Mouse (Mus musculus) embryonic facial prominence, embryonic 12.5 days (tissue): Measurements from ENCODE around the gene Mthfsl. TPM values are rescaled to one million over a fixed set of nuclear protein-coding genes. Genes with fewer than 3 reads are reported as not detected.
"Not testable (repeated sequence)": the region's sequence is repeated elsewhere in the genome, so short reads cannot be mapped to it uniquely, and the experiment has no call there.

Experiments used
- ATAC-seq: fragments of 200-750 bp; cut with Nextera tagmentation; 2 replicates; pipeline ENCODE4 v1.8.0; 2017; ENCODE audit not compliant: insufficient number of reproducible peaks, insufficient read depth, low FRiP score, low TSS enrichment
- H3K27ac ChIP-seq: fragments of 300-500 bp; sonication (generic); 2 replicates; pipeline ENCODE4 v1.5.1; 2016; ENCODE audit warnings: mild to moderate bottlenecking
- H3K27me3 ChIP-seq: fragments of 300-500 bp; sonication (generic); 2 replicates; pipeline ENCODE4 v1.6.1; 2016; ENCODE audit warnings: mild to moderate bottlenecking, moderate library complexity
- H3K36me3 ChIP-seq: fragments of 300-500 bp; sonication (generic); 2 replicates; pipeline ENCODE4 v1.6.1; 2016; ENCODE audit warnings: mild to moderate bottlenecking
- H3K4me1 ChIP-seq: fragments of 300-500 bp; sonication (generic); 2 replicates; pipeline ENCODE4 v1.6.1; 2016
- H3K4me2 ChIP-seq: fragments of 300-500 bp; sonication (generic); replicated peaks from 2 replicates; pipeline ENCODE4 v1.6.1; 2016; ENCODE audit warnings: mild to moderate bottlenecking, moderate library complexity
- H3K4me3 ChIP-seq: fragments of 300-500 bp; sonication (generic); 2 replicates; pipeline ENCODE4 v1.5.1; 2016; ENCODE audit warnings: mild to moderate bottlenecking
- H3K9ac ChIP-seq: fragments of 300-500 bp; sonication (generic); 2 replicates; pipeline ENCODE4 v1.6.1; 2016; ENCODE audit warnings: mild to moderate bottlenecking, moderate library complexity
- H3K9me3 ChIP-seq: fragments of 300-500 bp; sonication (generic); 2 replicates; pipeline ENCODE4 v1.6.1; 2016; ENCODE audit warnings: mild to moderate bottlenecking, moderate library complexity
- WGBS: fragments of 180-500 bp; shearing (Covaris S2); methylation state at CpG from one replicate; pipeline ENCODE4 v1.1.7; 2016; 5-methylcytosine and 5-hydroxymethylcytosine counted together
- polyA plus RNA-seq: library from polyadenylated mRNA; unstranded; fragments of >200 nt; fragmentation: Nextera tagmentation; extraction: Ambion mirVana; gene quantifications from 2 replicates; pipeline ENCODE4 v1.2.1, GENCODE M21; 2016

Gene Mthfsl
- polyA plus RNA-seq, 1 experiment from 2014 or later, result 39.6 TPM

DNA sequence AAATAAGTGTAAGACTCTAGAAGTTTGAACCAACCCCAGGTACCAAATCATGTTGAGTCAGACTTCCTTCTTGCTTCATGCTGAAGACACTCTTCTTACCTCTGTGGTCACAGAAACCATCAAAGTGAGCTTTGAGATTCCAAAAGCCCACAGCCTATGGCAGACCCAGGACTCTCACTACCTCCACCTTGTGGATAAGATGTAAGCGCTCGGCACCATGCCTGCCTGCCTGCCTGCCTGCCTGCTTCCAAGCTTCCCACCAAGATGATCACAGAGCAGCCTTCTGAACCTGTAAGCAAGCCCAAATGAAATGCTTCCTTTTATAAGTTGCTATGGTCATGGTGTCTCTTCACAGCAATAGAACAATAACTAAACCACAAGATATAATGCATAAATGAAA, 2.0 kb downstream of the Mthfsl start:
- H3K9ac ChIP-seq, ATAC-seq, H3K9me3 ChIP-seq, H3K4me3 ChIP-seq, H3K4me2 ChIP-seq, H3K4me1 ChIP-seq, H3K36me3 ChIP-seq, H3K27me3 ChIP-seq, H3K27ac ChIP-seq: not testable (repeated sequence)
- 33% methylated on average over 2 of the region's 2 CpGs for WGBS

DNA sequence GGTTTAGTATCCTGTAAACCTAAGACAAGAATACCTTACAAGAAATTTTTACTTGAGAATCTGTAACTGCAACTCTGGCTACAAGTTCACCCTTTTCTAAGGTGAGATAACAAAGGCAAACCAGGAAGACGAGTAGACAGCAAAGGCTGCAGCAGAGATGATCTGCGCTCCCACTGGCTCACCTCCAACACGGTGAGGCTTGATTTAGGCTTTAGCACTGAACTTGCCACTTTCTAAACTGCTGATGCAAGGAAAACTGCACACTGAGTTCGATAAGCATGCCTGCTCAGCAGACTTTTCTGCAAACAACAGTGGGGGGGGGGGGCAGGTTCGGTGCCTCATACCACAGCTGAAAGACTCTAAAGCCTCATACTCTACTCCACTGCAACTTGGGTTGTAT, 5.6 kb downstream of the Mthfsl start:
- H3K27ac ChIP-seq, H3K9me3 ChIP-seq, H3K4me2 ChIP-seq, H3K9ac ChIP-seq, ATAC-seq, H3K27me3 ChIP-seq, H3K4me1 ChIP-seq, H3K36me3 ChIP-seq, H3K4me3 ChIP-seq: not testable (repeated sequence)
- 89% methylated on average over 5 of the region's 5 CpGs for WGBS

DNA sequence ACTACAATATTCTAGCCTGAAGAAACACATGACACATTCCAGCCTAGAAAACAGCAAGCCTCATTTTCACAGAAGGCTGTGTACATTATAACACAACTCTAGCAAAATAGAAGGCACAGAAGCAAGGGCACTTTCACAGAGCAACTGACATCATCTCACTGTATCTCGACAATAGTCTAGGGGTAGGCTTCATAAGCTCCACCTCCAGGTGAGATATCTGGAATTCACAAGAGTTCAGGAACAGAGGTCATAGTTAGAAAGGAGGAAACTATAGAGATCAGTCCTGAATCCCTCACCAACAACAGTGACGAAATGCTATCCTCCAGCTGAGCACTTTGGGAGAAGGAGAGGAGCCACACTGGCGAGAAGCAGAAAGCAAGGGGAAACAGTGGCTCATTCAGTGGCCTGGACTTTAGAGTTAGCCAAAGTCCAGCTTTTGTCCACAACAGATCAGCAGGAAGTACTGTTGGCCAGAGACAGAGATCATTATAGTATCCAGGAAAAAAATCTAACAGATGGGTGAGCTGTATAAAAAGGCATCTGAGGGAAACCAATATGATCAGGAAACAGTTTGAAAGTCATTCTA, 7.8 kb downstream of the Mthfsl start:
- ATAC-seq, H3K4me3 ChIP-seq, H3K27ac ChIP-seq, H3K36me3 ChIP-seq, H3K9me3 ChIP-seq, H3K4me1 ChIP-seq, H3K9ac ChIP-seq, H3K4me2 ChIP-seq, H3K27me3 ChIP-seq: not testable (repeated sequence)
- 77% methylated on average over 3 of the region's 3 CpGs for WGBS

DNA sequence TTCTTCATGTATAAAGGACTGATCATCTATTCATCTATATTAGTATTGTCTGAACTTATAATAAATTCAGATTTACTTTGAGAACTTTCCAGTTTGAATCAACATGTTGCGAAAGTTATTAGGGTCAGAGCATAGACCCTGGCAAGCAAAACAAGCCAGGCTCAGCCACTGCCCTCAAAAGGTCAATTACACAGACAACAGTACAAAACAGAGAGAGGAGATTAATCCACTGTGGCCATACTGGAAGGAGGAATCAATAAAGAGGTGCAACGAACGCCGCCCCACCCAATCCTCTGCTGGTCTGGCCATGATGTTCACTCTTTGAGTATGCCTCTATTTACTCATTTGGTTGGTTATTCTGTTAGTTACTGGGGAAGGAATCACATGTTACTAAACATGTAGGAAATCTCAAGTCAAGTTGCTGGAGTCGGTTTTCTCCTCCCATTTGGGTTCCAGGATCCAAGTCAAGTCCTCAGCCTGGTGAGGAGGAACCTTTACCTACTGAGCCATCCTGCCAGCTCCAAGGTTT, 9.1 kb downstream of the Mthfsl start:
- H3K4me1 ChIP-seq, H3K9me3 ChIP-seq, H3K4me2 ChIP-seq, H3K27me3 ChIP-seq, H3K36me3 ChIP-seq, H3K9ac ChIP-seq, H3K4me3 ChIP-seq, ATAC-seq, H3K27ac ChIP-seq: not testable (repeated sequence)
- WGBS, result 88% methylated on average over 4 of the region's 5 CpGs

DNA sequence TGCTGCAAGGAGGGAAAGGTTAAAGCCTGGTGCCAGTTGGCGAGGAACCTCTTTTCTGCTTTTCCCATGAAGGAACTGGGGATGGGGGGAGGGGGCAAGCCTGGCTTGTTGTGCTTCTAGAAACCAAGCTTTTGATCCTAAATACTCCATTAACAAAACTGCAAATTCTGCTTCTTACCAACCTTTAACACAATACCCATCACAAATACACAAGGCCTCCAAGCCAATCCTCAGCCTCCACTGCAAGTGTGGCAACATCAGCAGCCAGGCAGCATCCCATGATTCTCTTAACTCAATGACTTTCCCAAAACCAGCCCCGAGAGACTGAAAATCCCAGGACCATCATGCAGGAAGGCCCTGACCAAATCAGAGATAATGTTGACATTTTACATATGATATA, 9.7 kb downstream of the Mthfsl start:
- not testable (repeated sequence) for H3K4me3 ChIP-seq, H3K4me1 ChIP-seq, H3K9me3 ChIP-seq, H3K27ac ChIP-seq, H3K9ac ChIP-seq, H3K36me3 ChIP-seq, H3K4me2 ChIP-seq, ATAC-seq, H3K27me3 ChIP-seq
- WGBS, result 89% methylated on average over 2 of the region's 2 CpGs

DNA sequence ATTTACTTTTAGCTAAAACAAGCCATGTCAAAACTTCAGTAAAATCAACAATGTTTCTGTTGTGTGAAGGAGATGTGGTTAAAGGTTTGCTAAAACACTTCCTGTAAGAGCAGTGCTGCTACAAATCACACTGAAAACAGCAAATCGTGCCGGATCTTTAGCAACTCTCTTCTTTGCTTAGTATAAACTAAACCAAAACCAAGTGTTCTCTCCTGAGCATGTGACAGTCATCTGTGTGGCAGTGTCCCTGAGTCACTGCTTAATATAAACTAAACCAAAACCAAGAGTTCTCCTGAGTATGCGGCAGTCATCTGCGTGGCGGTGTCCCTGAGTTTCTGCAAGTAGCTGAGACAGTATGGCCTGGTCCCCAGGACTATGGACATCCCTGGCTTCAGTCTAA, 10.3 kb downstream of the Mthfsl start:
- H3K4me2 ChIP-seq, H3K36me3 ChIP-seq, H3K27ac ChIP-seq, H3K4me1 ChIP-seq, ATAC-seq, H3K9me3 ChIP-seq, H3K9ac ChIP-seq, H3K27me3 ChIP-seq, H3K4me3 ChIP-seq: not testable (repeated sequence)
- WGBS, result 88% methylated on average over 5 of the region's 5 CpGs

DNA sequence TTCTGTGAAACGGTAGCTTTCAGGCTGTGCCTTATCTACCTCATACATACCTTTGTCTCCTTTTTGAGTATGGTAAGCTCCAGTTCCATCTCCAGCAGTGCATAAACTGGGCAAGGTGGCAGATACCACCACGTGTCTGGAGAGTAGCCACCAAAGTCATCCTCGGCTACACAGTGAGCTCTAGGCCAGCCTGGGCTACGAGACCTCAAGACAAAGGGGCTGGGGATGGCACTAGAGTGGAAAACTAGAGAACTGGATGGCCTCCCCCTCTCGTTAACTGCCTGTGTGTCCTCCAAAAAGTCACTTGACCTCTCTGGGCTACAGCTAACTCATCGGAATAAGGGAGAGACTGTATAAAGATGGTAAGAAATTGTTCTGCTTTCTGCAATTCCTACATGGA, 10.8 kb downstream of the Mthfsl start:
- H3K27me3 ChIP-seq, result no peaks in the 10 kb centered on the region
- no peak overlapping the region for H3K4me3 ChIP-seq
- no peaks in the 10 kb centered on the region for H3K9me3 ChIP-seq
- WGBS, result 86% methylated on average over 6 of the region's 6 CpGs
- H3K9ac ChIP-seq, result no peak overlapping the region
- H3K4me2 ChIP-seq, result no peak overlapping the region
- no peaks in the 10 kb centered on the region for H3K4me1 ChIP-seq
- no peak for ATAC-seq
- no peak overlapping the region for H3K27ac ChIP-seq
- no peaks in the 10 kb centered on the region for H3K36me3 ChIP-seq

DNA sequence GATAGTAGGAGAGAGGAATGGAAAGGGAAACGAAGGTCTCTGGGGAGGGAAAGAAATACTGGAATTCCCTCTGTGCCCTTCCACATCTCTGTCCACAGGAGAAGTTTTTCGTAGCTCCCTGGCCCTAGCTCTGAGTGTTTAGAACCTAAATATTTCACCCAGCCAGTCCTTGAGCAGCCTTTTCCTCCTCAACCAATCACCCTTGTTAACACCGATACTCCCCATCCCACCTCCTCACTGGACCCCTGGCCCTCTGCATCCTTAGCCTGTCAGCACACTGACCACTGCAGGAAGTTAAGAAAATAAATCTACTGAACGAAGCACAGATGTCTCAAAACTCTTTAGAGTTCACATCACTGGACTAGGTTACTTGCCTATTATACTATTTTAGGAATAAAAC, 13.4 kb downstream of the Mthfsl start:
- Histone ChIP-seq H3K27ac (no peak overlapping the region), H3K9ac (no peak overlapping the region), H3K36me3 (no peaks in the 10 kb centered on the region), H3K4me2 (no peak overlapping the region), H3K4me3 (no peak overlapping the region), H3K9me3 (no peaks in the 10 kb centered on the region), H3K27me3 (no peaks in the 10 kb centered on the region), H3K4me1 (no peaks in the 10 kb centered on the region)
- ATAC-seq, result no peak
- whole genome bisulfite sequencing, result 54% methylated on average over 4 of the region's 4 CpGs

DNA sequence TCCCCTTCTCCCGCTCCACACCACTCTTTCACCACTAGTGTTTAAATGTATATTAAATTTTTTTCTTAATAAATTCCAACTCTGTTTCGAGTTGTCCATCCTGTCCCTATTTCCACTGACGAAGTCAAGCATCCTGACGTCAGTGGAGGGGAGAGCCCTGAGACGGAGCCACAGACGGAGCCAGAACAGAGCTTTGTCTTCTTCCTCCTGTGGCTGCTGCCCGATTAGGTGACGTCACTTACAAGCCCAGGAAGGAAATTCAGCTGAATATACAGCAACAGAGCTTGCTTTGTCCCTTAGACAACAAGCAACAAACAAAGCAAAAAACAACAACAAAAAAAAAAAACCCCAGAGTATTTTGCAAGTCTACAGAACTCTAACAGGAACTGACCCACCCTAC, 14.9 kb downstream of the Mthfsl start:
- ATAC-seq, H3K27ac ChIP-seq, H3K9me3 ChIP-seq, H3K27me3 ChIP-seq, H3K4me1 ChIP-seq, H3K4me3 ChIP-seq, H3K4me2 ChIP-seq, H3K36me3 ChIP-seq, H3K9ac ChIP-seq: not testable (repeated sequence)
- WGBS, result 60% methylated on average over 8 of the region's 8 CpGs

DNA sequence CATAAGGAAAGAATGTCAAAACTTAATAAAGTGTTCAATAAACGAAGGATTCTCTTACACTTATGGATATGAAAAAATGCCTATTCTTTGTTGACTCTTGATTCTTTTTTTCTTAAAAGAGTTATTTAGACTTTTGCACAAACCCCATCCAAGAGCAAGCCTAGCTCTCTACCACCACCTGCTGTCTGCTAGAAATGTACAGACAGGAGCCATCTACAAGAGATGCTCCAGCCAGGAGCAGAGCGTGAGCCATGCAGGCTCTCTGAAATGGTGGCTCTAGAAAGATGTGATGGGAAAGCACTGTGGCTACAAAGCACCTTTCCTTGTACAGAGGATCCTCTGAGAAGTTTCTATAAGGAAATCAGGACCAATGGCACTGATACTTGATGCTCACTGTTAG, 21.4 kb downstream of the Mthfsl start:
- H3K27ac ChIP-seq, ATAC-seq, H3K9ac ChIP-seq, H3K4me2 ChIP-seq, H3K4me3 ChIP-seq, H3K4me1 ChIP-seq, H3K36me3 ChIP-seq, H3K27me3 ChIP-seq, H3K9me3 ChIP-seq: not testable (repeated sequence)
- whole genome bisulfite sequencing, result 83% methylated on average over 1 of the region's 2 CpGs

DNA sequence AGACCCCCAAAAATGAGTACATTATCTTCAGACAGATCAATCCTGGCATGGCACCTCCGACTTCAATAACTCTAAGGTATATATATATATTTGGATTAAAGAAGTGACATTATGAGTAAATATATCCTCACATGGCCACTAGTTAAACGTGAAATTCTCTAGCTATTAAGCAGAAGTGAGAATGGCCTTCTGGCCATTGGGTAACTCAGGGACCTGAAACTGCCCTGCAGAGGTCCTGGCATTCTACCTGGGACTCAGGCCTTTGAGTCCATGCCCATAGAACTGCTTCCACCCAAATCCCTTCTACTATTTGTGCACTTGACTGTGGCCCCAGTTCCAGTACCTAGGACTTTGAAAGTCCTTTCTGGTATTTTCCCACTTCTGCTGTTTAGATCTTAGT, 28.8 kb downstream of the Mthfsl start:
- H3K27me3 ChIP-seq, H3K9ac ChIP-seq, H3K4me2 ChIP-seq, H3K9me3 ChIP-seq, H3K36me3 ChIP-seq, ATAC-seq, H3K4me1 ChIP-seq, H3K27ac ChIP-seq, H3K4me3 ChIP-seq: not testable (repeated sequence)
- WGBS, result 81% methylated on average over 2 of the region's 2 CpGs

DNA sequence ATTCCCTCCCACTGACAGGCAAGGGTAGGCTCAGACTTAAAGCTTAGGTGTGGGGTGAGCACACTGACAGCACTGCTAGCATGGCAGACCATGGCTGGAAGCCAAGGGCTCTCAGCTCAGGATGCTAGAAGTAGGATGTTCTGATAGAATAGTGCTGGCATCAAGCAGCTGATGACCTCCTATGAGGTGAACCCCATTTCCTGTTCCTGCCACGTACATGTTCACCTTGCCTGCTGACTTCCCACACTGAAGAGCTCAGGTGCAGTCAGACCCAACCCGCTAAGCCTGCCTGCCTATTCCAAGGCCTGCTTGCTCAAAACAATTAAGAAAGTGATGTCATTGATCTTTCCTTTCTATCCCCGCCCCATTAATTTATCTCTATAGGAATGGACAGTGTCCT, 30.6 kb downstream of the Mthfsl start:
- ATAC-seq, result not testable (repeated sequence)

DNA sequence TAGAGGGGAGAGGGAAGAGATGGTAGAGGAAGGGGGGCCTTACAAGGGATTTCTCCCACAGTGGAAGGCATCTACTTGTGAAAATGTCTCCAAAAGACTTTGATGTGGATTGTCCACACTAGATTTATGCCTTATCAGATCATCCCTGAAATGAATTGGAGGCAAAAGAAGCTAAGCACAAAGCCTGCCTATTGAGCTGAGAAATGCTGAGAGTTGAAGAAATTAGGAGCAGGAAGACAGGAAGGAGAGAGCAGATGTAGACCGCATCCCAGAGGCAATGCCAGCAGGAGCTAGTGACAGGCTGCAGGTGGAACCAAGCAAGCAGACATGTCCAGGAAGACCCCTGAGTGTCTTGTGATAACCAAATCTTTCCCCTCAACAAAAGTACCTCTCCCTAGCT, 33.4 kb downstream of the Mthfsl start:
- H3K4me3 ChIP-seq, H3K27ac ChIP-seq, H3K9me3 ChIP-seq, H3K9ac ChIP-seq, ATAC-seq, H3K4me2 ChIP-seq, H3K36me3 ChIP-seq, H3K4me1 ChIP-seq, H3K27me3 ChIP-seq: not testable (repeated sequence)
- WGBS, result 88% methylated on average over 1 of the region's 1 CpGs

More for the DNA sequence above, 30.6 kb downstream of the Mthfsl start:
- not testable (repeated sequence) for H3K9me3 ChIP-seq, H3K9ac ChIP-seq, H3K27me3 ChIP-seq, H3K4me3 ChIP-seq, H3K4me1 ChIP-seq, H3K4me2 ChIP-seq, H3K36me3 ChIP-seq, H3K27ac ChIP-seq
- 79% methylated on average over 3 of the region's 3 CpGs for WGBS
